Mouse (Mus musculus) kidney, adult 2 months (tissue): ENCODE results near the gene Dnajc9. TPM values are rescaled to one million over a fixed set of nuclear protein-coding genes. Genes with fewer than 3 reads are reported as not detected.

Experiments
- DNase-seq: peaks from one replicate; pipeline ENCODE4 v3.0.0; 2021
- H3K27ac ChIP-seq: fragments of 200-500 bp; 2 replicates; pipeline ENCODE4 v1.5.1; 2012; ENCODE audit warnings: low read depth, low read length, control low read depth, inconsistent platforms; ENCODE audit not compliant: insufficient read depth
- H3K27me3 ChIP-seq: fragments of 200-500 bp; replicated peaks from 2 replicates; pipeline ENCODE4 v1.6.1; 2012; ENCODE audit warnings: mild to moderate bottlenecking, moderate library complexity, low read length, inconsistent platforms; ENCODE audit not compliant: control insufficient read depth, insufficient read depth
- H3K36me3 ChIP-seq: fragments of 200-500 bp; 2 replicates; pipeline ENCODE4 v1.6.1; 2012; ENCODE audit warnings: mild to moderate bottlenecking, moderate library complexity, low read length, inconsistent platforms; ENCODE audit not compliant: control insufficient read depth, insufficient read depth
- H3K4me1 ChIP-seq: fragments of 200-500 bp; 2 replicates; pipeline ENCODE4 v1.6.1; 2011; ENCODE audit warnings: low read length; ENCODE audit not compliant: control insufficient read depth, insufficient read depth
- H3K4me3 ChIP-seq: fragments of 200-500 bp; 2 replicates; pipeline ENCODE4 v1.5.1; 2011; ENCODE audit warnings: mild to moderate bottlenecking, low read depth, low read length, control low read depth; ENCODE audit not compliant: insufficient read depth
- CTCF ChIP-seq: fragments of 200-500 bp; conservative IDR thresholded peaks from 2 replicates; pipeline ENCODE4 v1.5.1; 2011; ENCODE audit warnings: low read depth, mild to moderate bottlenecking, control low read depth, low read length, moderate library complexity, mixed read lengths; ENCODE audit not compliant: insufficient read depth, insufficient read length
- POLR2A ChIP-seq: fragments of 200-500 bp; IDR thresholded peaks from one replicate; pipeline ENCODE4 v1.6.1; 2011; ENCODE audit warnings: low read depth, low read length, control low read depth
- WGBS: fragments of 180-500 bp; shearing (Covaris S2); methylation state at CpG from one replicate; pipeline ENCODE4 v1.1.7; 2018; 5-methylcytosine and 5-hydroxymethylcytosine counted together
- polyA plus RNA-seq: library from polyadenylated mRNA; depleted of rRNA; stranded (reverse); fragments of >200 nt; gene quantifications from 2 replicates; pipeline ENCODE4 v1.2.3, GENCODE M21; 2012

Gene Dnajc9
- polyA plus RNA-seq, 1 experiment, result 13.6 TPM

- no peak for TF ChIP-seq POLR2A
- no peaks in the 10 kb centered on the region for H3K4me1 ChIP-seq
- H3K36me3 ChIP-seq, result no peaks in the 10 kb centered on the region
- H3K27me3 ChIP-seq, result no peaks in the 10 kb centered on the region
- no peak overlapping the region for H3K27ac ChIP-seq
- no peak overlapping the region for H3K4me3 ChIP-seq
- peak; percentile 34 for DNase-seq
- 60% methylated on average over 7 of the region's 7 CpGs for WGBS
These were observed 33.5 kb upstream of the Dnajc9 start for GRCm38 (mm10) chr14:20422257-20422656.

GRCm38 (mm10) chr14:20400071-20400470 lies 11.4 kb upstream of the Dnajc9 start:
- Histone ChIP-seq H3K36me3 (no peaks in the 10 kb centered on the region), H3K27ac (no peak overlapping the region), H3K4me1 (no peaks in the 10 kb centered on the region), H3K27me3 (no peaks in the 10 kb centered on the region), H3K4me3 (no peak overlapping the region)
- TF ChIP-seq CTCF (peak; percentile 76), POLR2A (no peak)
- DNase-seq, result peak; percentile 58
- WGBS, result 46% methylated on average over 1 of the region's 1 CpGs

DNA sequence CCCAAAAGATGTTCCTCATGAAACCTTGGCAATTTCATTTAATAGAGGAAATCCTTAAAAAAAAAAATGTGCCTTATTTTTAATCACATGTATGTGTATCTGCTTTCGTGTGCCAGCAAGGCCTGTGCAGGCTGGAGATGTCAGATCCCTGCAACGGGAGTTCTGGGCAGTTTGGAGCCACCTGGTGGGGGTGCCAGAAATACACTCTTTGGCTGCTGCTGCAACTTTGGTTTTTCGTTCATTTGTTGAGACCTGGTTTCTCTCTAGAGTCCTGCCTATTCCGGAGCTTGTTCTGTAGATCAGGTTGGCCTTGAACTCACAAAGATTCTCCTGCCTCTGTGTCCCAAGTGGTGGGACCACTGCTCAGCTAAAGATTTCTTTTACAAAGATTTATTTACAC lies 10.2 kb upstream of the Dnajc9 start:
- Histone ChIP-seq H3K27me3 (no peaks in the 10 kb centered on the region), H3K36me3 (no peaks in the 10 kb centered on the region), H3K4me1 (no peaks in the 10 kb centered on the region), H3K27ac (no peak overlapping the region), H3K4me3 (no peak overlapping the region)
- TF ChIP-seq POLR2A (no peak), CTCF (no peak; the same call in 1 of the 2 replicates)
- 48% methylated on average over 4 of the region's 4 CpGs for WGBS
- DNase-seq, result peak; percentile 32

- no peak for DNase-seq
- TF ChIP-seq POLR2A, result no peak
- no peak for TF ChIP-seq CTCF
- no peaks in the 10 kb centered on the region for H3K27me3 ChIP-seq
- H3K4me1 ChIP-seq, result no peaks in the 10 kb centered on the region
- 80% methylated on average over 9 of the region's 9 CpGs for WGBS
- no peaks in the 10 kb centered on the region for H3K36me3 ChIP-seq
- H3K4me3 ChIP-seq, result no peak overlapping the region
- H3K27ac ChIP-seq, result no peak overlapping the region
These were observed 8.5 kb upstream of the Dnajc9 start for GRCm38 (mm10) chr14:20397220-20397619.

DNA sequence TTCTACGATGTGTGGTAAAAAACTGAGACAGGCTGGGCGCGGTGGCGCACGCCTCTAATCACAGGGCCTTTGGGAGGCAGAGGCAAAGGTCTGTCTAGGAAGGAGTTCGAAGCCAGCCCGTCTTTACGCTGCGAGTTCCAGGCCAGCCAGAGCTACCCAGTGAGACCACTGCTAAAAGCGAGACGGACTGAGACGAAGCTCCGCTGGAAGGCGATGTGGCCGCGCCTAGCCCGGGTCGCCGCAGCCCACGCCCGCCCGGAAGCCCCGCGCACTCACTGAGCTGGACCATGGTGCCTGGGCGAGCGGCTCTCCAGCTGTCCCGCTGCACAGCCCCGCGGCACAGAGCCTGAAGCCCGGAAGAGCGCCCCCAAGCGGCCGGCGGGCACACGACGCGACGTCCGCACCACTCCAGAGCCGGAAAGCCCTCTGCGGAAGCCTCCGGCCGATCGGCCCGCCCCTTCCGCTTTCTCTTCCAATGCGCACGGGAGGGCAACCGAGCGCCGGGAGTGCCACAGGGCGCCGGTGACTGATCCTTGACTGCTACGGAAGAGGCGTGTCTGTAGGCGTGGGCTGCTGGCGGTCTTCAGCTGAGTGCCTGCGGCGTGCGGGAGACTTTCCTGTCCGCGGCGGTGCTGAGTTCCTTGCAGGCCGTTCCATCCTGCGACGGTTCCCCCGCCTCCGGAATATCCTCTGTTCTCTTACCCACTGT lies 4.6 kb upstream of the Dnajc9 start, which contains the start of gene Mrps16:
TSS of gene Mrps16 (minus strand) at position 430 of the 709 bp plus-strand sequence.
- WGBS, result under 1% methylated on average over 68 of the region's 68 CpGs
- Histone ChIP-seq H3K36me3 (no peaks in the 10 kb centered on the region), H3K27me3 (no peaks in the 10 kb centered on the region), H3K4me1 (no peaks in the 10 kb centered on the region; the same call in 1 of the 2 replicates), H3K4me3 (peak within 1 kb of the TSS; percentile 82), H3K27ac (peak within 1 kb of the TSS; percentile 87)
- peak; percentile 98 for DNase-seq
- TF ChIP-seq CTCF (peak; percentile 73), POLR2A (peak; percentile 70)

- H3K27ac ChIP-seq, result no peak overlapping the region
These were observed 3.6 kb upstream of the Dnajc9 start for GRCm38 (mm10) chr14:20392326-20392725.

DNA sequence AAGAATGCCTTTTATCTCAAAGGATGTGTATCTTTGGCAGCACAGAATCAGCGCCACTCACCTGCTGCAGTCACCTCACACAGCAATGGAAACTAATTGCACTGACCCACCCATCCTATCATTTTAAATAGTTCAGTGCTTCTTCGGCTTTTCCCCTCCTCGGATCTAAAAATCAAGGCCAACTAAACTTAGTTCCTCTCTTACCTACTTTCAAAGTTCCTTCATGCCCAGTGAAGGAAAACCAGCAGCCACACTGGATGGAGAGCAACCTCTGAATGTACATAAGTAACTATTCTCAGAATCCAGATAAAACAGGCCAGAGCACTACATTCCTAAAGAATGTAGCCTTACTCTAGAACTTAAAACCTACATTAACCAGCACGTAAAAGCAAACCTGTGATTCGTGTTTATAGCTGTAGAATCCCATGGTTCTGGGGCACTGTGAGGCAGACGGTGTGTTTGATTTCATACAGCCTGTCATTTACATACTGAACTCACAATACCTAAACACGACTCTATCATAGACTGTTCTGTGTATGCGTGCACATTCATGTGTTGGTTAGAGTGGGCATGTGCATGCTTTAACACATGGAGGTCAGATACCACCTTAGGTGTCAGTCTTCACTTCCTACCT lies 853 bp upstream of the Dnajc9 start:
- Histone ChIP-seq H3K4me1 (peaks cover 2% of the 10 kb centered on the region; the same call in 1 of the 2 replicates), H3K27ac (no peak overlapping the region), H3K27me3 (no peaks in the 10 kb centered on the region), H3K36me3 (no peaks in the 10 kb centered on the region), H3K4me3 (no peak overlapping the region)
- WGBS, result 80% methylated on average over 8 of the region's 8 CpGs
- no peak for DNase-seq
- TF ChIP-seq POLR2A, result no peak
- no peak for TF ChIP-seq CTCF

More at GRCm38 (mm10) chr14:20392326-20392725, 3.6 kb upstream of the Dnajc9 start:
- H3K36me3 ChIP-seq, result no peaks in the 10 kb centered on the region
- peaks cover 2% of the 10 kb centered on the region; the same call in 1 of the 2 replicates for H3K4me1 ChIP-seq
- no peaks in the 10 kb centered on the region for H3K27me3 ChIP-seq
- no peak overlapping the region for H3K4me3 ChIP-seq
- DNase-seq, result no peak
- no peak for TF ChIP-seq CTCF
- TF ChIP-seq POLR2A, result no peak
- 69% methylated on average over 4 of the region's 4 CpGs for WGBS
